Mouse (Mus musculus): Measurements from ENCODE around the gene Trim13.

DNA sequence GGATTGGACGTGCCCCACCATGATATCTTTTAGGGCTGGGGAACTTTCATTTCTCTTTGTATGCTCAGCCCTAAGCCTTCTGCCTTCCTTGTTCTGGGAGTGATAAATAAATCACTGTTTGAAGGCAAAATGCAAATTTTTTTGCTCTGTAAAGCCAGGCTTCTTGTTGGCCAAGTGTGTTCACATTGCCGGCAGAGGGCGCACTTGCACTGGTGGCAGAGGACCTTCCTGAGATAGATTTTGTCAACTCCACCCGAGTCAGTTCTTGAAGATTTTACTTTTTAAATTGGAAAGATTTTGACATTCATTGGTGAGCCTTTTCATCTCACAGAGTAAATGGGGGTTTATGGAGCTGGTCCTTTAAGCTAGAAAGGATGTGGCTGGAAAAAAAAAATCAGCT, 26.7 kb upstream of the Trim13 start:
- no peak for TF ChIP-seq EP300 (IDR thresholded peaks at IDR 0.05; ENCODE audit: low read depth)
- peak; percentile 93 for TF ChIP-seq CTCF (IDR thresholded peaks at IDR 0.05; ENCODE audit: low read depth)

Measured in liver, embryonic 14.5 days (tissue).